Mouse (Mus musculus): Measurements from ENCODE around the gene Larp1.

The Larp1 gene

DNA sequence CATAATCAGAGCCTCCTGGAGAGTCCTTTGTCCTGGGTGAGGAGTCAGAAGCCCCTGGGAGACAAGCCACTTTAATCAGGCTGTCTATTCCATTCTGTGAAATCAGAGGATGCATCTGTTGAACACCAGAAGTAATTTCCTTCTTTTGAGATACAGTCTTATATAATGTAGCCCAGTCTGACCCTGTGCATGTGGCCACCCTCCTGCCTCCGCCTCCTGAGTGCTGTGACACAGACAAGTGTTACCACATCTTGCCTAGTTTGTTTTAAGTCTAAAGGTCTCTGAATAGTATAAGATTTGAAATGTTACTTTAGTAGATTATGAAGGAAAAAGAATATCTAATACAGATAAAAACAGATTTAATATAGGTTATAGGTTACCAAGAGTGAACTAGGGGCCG lies 91.1 kb downstream of the Larp1 start:
- no peak for DNase-seq (ENCODE audit: low spot score)

DNA sequence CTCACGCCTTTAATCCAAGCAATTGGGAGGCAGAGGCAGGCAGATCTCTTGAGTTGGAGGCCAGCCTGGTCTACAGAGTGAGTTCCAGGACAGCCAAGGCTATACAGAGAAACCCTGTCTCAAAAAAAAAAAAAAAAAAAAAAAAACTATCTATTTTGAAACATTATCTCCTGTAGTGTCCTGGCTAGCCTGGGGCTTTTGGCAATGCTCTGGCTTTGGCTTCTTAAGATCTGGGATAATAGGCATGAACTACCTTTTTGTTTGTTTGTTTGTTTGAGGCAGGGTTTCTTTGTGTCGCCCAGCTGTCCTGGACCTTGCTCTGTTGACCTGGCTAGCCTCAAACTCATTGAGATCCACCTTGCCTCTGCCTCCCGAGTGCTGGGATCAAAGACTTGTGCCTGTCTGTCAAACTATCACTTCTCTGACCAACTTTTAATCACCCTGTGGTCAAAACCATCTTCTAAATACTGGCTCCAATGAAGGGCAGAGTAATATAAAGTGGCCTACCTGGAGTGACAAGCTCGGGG lies 92.4 kb downstream of the Larp1 start:
- no peak for DNase-seq (ENCODE audit: low spot score)

DNA sequence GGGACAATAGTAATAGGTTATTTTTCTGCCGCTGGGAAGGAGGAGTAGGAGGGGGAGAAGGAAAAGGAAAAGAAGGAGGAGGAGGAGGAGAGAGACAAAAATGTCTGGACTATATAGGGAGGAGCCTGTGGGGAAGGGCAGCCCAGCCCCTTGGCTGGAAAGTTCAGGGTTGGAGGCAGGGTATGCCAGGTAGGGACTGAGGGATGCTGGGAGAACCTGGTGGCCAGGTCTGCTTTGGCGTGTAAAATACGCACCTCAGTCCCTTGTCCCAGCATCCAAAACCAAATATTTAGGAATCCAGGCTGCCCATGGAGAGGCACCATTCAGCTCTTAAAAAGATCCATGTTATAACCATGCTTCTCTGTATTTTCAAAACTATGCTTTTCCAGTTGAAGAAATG lies 93.3 kb downstream of the Larp1 start:
- no peak for DNase-seq (ENCODE audit: low spot score)

DNA sequence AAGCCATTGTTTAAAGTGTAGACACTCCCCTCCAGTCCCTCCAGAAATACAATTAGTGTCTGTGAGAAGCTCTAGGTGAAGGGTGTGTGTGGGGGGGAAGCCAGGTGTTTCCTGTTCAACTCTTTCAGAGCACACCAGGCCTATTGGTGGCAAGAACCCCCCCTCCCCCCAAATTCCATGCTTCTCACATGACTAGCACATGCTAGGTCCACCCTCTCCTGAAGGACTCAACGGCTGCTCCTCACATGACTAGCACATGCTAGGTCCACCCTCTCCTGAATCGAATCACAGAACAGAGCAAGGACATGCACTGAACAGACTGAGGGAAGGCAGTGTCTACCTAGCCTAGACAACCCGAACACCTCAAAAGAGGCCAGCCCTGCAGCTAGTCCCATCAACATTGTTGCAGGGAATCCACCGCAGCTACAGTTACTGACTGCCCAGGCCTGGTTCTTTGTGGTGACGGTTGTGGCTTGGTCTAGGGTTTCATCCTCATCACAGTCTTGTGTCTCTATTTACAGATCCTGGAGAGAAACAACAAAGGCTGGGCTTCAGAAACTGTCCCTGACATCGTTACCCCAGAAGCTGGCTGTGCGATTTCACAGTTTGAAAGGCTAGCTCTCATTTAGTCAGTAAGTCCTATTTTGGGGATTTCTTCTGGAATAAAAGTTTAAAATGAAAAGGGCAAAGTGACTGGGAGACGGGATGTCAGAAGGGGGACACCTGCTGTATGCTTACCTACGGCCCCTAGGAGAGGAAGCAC lies 93.9 kb downstream of the Larp1 start:
- DNase-seq (ENCODE audit: low spot score) = no peak

DNA sequence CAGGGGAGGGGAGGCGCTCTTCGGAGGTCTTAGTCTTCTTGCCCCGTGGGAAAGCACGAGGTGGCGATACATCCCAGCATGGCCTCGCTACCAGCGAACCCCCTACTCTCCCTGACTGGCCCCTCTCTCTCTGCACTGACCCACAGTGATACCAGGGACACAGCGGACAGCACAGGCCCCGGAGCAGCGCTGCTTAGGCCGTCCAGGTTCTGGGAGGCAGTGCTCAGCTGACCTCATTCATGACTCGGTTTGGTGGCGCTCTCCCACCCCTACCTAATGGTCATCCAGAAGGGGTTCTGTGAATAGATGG lies 94.4 kb downstream of the Larp1 start:
- DNase-seq (ENCODE audit: low spot score) = no peak

DNA sequence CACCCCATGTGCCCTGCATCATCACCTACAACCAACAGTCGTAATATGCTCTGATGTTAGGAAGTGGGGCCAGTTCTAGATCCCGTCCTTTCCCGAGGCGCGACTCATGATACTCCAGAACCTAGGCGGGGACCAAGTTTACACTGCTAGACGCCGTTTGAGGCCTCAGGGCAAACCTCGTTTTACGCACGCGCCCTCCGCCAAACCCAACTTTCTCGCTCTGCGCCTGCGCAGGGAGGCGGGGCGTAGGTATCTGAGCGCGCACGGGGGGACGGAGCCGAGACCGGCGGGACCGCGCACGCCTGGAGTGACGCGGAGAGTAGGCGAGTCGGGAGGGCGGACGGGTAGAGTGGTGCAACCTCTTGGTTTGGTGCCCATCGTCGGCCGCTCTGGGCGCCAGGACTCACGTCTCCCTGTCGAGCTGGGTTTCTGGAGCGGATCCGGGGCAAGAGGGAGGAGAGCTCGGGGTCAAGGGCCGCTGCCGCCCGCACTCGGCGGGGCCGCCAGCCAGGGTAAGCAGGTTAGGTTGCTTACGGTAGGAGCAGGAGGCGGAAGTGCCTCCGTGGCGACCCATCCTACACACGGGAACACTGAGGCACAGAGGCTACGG lies 94.9 kb downstream of the Larp1 start, which contains the start of gene Cnot8:
Gene Cnot8, plus strand, starts transcription at position 457 of the 610 bp plus-strand sequence.
- peak; percentile 99 for DNase-seq (ENCODE audit: low spot score)

DNA sequence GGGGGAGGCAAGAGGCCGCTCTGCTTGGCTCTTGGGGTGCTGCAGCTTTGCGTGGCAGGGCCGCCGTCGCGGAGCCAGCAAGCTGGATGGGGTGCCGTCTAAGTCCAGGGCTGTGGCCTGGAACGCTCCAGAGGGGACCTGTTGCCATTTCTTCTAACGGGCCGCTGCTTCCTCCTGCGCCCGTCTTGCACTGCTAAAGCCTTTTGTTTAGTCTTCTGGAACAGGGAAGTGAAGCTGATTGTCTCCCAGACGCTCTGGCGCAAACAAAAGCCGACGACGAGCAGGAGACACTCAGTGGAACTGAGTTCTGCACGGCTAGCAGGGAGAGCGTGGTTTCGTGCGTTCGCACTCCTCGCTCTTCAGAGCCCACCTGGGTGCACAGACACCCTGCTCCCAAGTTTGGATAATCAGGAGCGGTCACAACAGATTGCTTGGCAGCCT lies 95.5 kb downstream of the Larp1 start:
- DNase-seq (ENCODE audit: low spot score) = peak; percentile 52

DNA sequence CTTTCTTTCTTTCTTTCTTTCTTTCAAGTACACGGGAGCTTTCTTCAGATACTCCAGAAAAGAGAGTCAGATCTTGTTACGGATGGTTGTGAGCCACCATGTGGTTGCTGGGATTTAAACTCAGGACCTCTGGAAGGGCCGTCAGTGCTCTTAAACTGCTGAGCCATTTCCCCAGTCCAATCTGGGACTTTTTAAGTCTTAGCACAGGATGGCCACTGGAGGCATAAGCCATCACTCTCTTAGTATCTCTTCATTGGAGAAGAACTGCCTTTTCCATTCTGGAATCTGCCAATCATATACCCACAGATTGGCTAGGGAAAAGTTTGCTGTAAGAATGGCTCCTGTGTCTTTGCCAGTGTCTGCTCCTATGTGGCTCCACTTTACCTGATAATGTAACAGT lies 98.1 kb downstream of the Larp1 start:
- no peak for DNase-seq (ENCODE audit: low spot score)

DNA sequence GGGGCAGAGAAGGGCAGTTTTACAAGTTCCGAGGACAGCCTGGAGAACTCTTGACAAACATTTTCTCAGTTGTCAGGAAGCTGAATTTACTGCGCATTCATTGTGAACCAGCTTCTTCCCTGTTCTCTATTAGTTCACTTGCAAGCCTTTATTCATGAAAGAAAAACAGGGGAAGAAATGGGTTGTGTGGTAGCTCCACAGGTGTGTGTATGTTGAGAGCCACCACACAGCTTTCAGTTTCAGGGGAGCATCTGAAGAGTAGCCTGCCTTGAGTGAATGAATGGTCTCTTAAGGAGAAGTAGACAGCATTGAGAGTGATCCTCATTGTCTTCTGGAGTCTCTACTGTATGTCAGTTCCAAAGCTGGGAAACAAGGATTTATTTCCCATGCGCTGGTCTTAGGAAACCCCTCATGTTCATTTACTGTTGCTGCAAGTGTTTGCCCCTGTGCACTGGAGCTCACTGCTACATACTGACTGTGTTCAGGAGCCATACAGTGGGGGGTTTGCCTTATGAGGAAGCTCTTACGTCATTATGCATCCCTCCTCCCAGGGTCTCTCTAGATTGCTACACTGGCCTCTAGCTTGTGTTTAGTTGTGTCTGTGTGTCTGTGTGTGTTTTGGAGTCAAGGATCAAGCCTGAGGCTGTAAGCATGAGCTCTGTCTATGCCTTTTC lies 98.9 kb downstream of the Larp1 start:
- no peak for DNase-seq (ENCODE audit: low spot score)

Data from urinary bladder, postnatal 14 days (tissue).